ENCODE assay signal across 9 mouse cellular contexts in genomic region chr2:27699574-27699973, GRCm38 (mm10). TPM values are rescaled to one million over a fixed set of nuclear protein-coding genes. Genes with fewer than 3 reads are reported as not detected.
DNase-seq lines count a peak whose midpoint lies in the region; ATAC-seq and TF ChIP-seq lines count a peak whose summit lies in the region.
"Had no signal": no experiment of that assay in that cellular context is flagged by ENCODE, and none has a peak within 500 bp of the region (broad histone marks: within the 10 kb centered on the region; RNA-seq: fewer than 3 reads in every experiment).

No protein-coding gene starts in this region.

- no peak overlapping the region for H3K4me3 ChIP-seq in MEL (ENCODE audit: control insufficient read depth in 1 of 2, insufficient read depth in 1 of 2, low read depth in 2 of 2, low read length in 2 of 2)
- H3K4me3 ChIP-seq in liver, postnatal 0 days (ENCODE audit: low read depth, low read length): no peak overlapping the region
- H3K4me3 ChIP-seq: liver, embryonic 15.5 days had no signal

- no peaks in the 10 kb centered on the region for H3K27me3 ChIP-seq in MEL (ENCODE audit: control insufficient read depth in 1 of 2, insufficient read depth in 2 of 2, low read length in 2 of 2)
- H3K27me3 ChIP-seq in liver, postnatal 0 days (ENCODE audit: insufficient read depth, low read length): no peaks in the 10 kb centered on the region
- H3K27me3 ChIP-seq: liver, embryonic 15.5 days had no signal

- no peak for TF ChIP-seq CTCF in MEL (IDR thresholded peaks at IDR 0.05 in 2 of 3, conservative IDR thresholded peaks at IDR 0.05 in 1 of 3; ENCODE audit: control insufficient read depth in 1 of 3, insufficient read depth in 1 of 3, low read depth in 2 of 3, low read length in 3 of 3, poor library complexity in 1 of 3, severe bottlenecking in 1 of 3)
- peak; percentile 47; the same call in 1 of the 2 replicates for TF ChIP-seq CTCF in liver, postnatal 0 days (IDR thresholded peaks at IDR 0.05; ENCODE audit: low read depth)

- H3K4me2 ChIP-seq in liver, postnatal 0 days (ENCODE audit: low read depth, low read length): no peak overlapping the region
- H3K4me2 ChIP-seq: liver, embryonic 15.5 days had no signal

- TF ChIP-seq POLR2A in MEL (IDR thresholded peaks at IDR 0.05; ENCODE audit: control insufficient read depth in 1 of 2, insufficient read depth in 1 of 2, low read depth in 1 of 2, low read length in 2 of 2, poor library complexity in 1 of 2): no peak

- TF ChIP-seq EP300 in MEL (IDR thresholded peaks at IDR 0.05; ENCODE audit: low read depth in 1 of 2, low read length in 2 of 2): no peak
- TF ChIP-seq EP300 in liver, postnatal 0 days (IDR thresholded peaks at IDR 0.05; ENCODE audit: low read depth): no peak

- H3K79me2 ChIP-seq in MEL (ENCODE audit: control insufficient read depth, insufficient read depth, low read length, poor library complexity): no peaks in the 10 kb centered on the region

- no peak for TF ChIP-seq RAD21 in MEL (IDR thresholded peaks at IDR 0.05; ENCODE audit: low read depth, low read length)

- peak; percentile 65; the same call in 1 of the 2 replicates for ATAC-seq in frontal cortex, adult (ENCODE audit: low TSS enrichment)
- ATAC-seq in liver, postnatal 0 days: no peak

- no peaks in the 10 kb centered on the region for H3K9me3 ChIP-seq in MEL (replicated peaks; ENCODE audit: insufficient read depth, low read length)
- no peaks in the 10 kb centered on the region for H3K9me3 ChIP-seq in liver, postnatal 0 days (ENCODE audit: low read length)
- H3K9me3 ChIP-seq: liver, embryonic 15.5 days had no signal

- H3K36me3 ChIP-seq in MEL (ENCODE audit: control insufficient read depth in 1 of 2, insufficient read depth in 2 of 2, low read length in 2 of 2): peaks cover 0 to 27% of the 10 kb centered on the region in 2 experiments; a peak in 2 of 4 replicates
- H3K36me3 ChIP-seq in liver, postnatal 0 days (replicated peaks; ENCODE audit: insufficient read depth, low read length): no peaks in the 10 kb centered on the region
- H3K36me3 ChIP-seq: liver, embryonic 15.5 days had no signal

- 28% methylated on average over 7 of the region's 7 CpGs for WGBS in liver, postnatal 0 days (ENCODE audit: insufficient replicate concordance)

- DNase-seq in MEL (ENCODE audit: low read depth, low spot score): peak; percentile 17
- peak; percentile 72 for DNase-seq in cerebellum, adult 8-10 months
- DNase-seq in heart, postnatal 25 days (ENCODE audit: low spot score): peak; percentile 89
- DNase-seq in layer of hippocampus, adult 18-20 months (ENCODE audit: low spot score in 2 of 2): peak; percentile 43 to 56
- peak; percentile 66 for DNase-seq in liver, postnatal 0 days
- peak; percentile 81 for DNase-seq in ovary, adult 18-20 months (ENCODE audit: low spot score)
- DNase-seq in thymus, postnatal 0 days (ENCODE audit: low spot score): no peak

- no peak overlapping the region for H3K27ac ChIP-seq in MEL (ENCODE audit: control insufficient read depth, low read depth, low read length)
- H3K27ac ChIP-seq in liver, postnatal 0 days (ENCODE audit: low read depth): peak overlapping the region; percentile 26
- H3K27ac ChIP-seq: liver, embryonic 15.5 days had no signal

- H3K4me1 ChIP-seq in MEL (ENCODE audit: control insufficient read depth in 1 of 2, insufficient read depth in 2 of 2, low read length in 2 of 2): peaks cover 19 to 42% of the 10 kb centered on the region in 2 experiments
- peaks cover 80% of the 10 kb centered on the region for H3K4me1 ChIP-seq in liver, postnatal 0 days (ENCODE audit: insufficient read depth)

- no peak overlapping the region for H3K9ac ChIP-seq in MEL (ENCODE audit: control insufficient read depth, low read depth, low read length, poor library complexity, severe bottlenecking)
- no peak overlapping the region for H3K9ac ChIP-seq in liver, postnatal 0 days (replicated peaks)
- H3K9ac ChIP-seq: liver, embryonic 15.5 days had no signal

- intact Hi-C loops in heart, postnatal 25 days (cut with DNase I): loop anchor here (2.0 kb wide), 1 partner anchor 65 kb away; no protein-coding TSS in a partner anchor

TF ChIP-seq in MEL, 35 proteins besides CTCF, POLR2A, EP300 and RAD21:
- TF ChIP-seq JUND (IDR thresholded peaks at IDR 0.05; ENCODE audit: low read depth, low read length) (no peak), RCOR1 (IDR thresholded peaks at IDR 0.05; ENCODE audit: low read depth, low read length) (no peak), MYC (IDR thresholded peaks at IDR 0.05; ENCODE audit: low read depth, low read length) (no peak), USF2 (IDR thresholded peaks at IDR 0.05; ENCODE audit: borderline replicate concordance in 1 of 2, insufficient read depth in 1 of 2, low read depth in 1 of 2, low read length in 2 of 2) (no peak), GATA1 (IDR thresholded peaks at IDR 0.05; ENCODE audit: low read depth, low read length) (no peak)

RNA-seq across cellular contexts. Expression of gene Rxra, which starts 23.3 kb away (rescaled TPM):
- total RNA-seq in MEL (2012; rRNA removed): 9.6 and 11.7 TPM in 2 replicates
- 10 to 100 TPM in 1 of 2 experiments, not detected in 1; 19.6 TPM for polyA plus RNA-seq in MEL (2012; ENCODE audit: insufficient read depth in 1 of 2, insufficient read length in 2 of 2, low read depth in 1 of 2, low replicate concordance in 2 of 2, missing spikeins in 1 of 2)
- 10 to 100 TPM; 41.5 to 45.9 TPM for total RNA-seq in heart, postnatal 25 days (2021)
- total RNA-seq in layer of hippocampus, adult 18-20 months (2021): 10 to 100 TPM; 31.0 to 35.1 TPM
- 13.3 and 13.9 TPM in 2 replicates for polyA plus RNA-seq in liver, postnatal 0 days (2015; fragmentation: Nextera tagmentation; extraction: Ambion mirVana)
- polyA plus RNA-seq in thymus, postnatal 0 days (2015; fragmentation: Nextera tagmentation; extraction: Ambion mirVana): 5.1 and 5.5 TPM in 2 replicates
